Mouse (Mus musculus): Measurements from ENCODE around the gene Dcakd.

DNA sequence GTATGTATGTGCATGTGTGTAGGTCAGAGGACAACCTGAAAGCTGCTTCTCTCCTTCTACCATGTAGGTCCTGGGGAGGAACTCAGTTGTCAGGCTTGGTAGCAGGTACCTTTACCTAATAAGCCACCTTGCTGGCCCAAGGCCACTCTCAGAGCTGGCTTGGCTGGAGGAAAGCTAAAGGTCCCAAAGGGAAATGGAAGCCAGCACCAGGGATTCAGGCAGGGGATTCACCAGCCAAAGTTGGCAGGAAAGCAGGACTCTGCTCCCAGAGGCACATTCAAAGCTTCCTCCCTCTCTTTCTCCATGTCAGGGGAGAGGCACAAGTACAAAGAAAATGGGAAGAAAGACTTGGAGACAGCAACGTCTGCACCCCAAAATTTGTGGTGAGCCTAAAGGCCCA lies 23.3 kb downstream of the Dcakd start:
- no peak for TF ChIP-seq CTCF (IDR thresholded peaks at IDR 0.05; ENCODE audit: low read depth)
- TF ChIP-seq EP300 (optimal IDR thresholded peaks at IDR 0.05) = no peak

Data from stomach, postnatal 0 days (tissue).